10 mouse cellular contexts compared by ENCODE assay signal in the genomic region with DNA sequence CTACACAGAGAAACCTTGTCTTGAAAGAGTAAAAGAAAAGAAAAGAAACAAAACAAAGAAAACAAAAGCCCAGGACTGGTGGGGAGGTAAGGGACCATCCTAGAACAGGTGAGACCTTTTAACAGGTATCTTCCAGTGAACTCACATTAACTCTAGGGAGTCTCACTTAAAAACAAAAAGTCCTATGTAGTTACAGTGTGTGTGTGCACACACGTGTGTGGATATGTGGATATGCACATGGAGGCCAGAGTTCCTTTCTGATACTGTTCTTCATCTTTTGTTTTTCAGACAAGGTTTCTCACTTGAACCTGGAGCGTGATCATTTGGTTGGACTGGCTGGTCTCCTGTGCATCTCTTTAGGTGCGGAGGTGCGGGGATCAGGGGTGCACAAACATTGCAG. TPM values are rescaled to one million over a fixed set of nuclear protein-coding genes. Genes with fewer than 3 reads are reported as not detected.
A peak's percentile ranks its signal among the peaks of the same experiment; 100 is the strongest.
DNase-seq lines count a peak whose midpoint lies in the region; ATAC-seq and TF ChIP-seq lines count a peak whose summit lies in the region.
"Had no signal": no experiment of that assay in that cellular context is flagged by ENCODE, and none has a peak within 500 bp of the region (broad histone marks: within the 10 kb centered on the region; RNA-seq: fewer than 3 reads in every experiment).

No protein-coding gene starts in this region.

- H3K4me1 ChIP-seq in forebrain, embryonic 10.5 days: peaks cover 22% of the 10 kb centered on the region
- peaks cover 17% of the 10 kb centered on the region for H3K4me1 ChIP-seq in forebrain, embryonic 16.5 days (replicated peaks; ENCODE audit: control insufficient read depth, insufficient read depth, low read length)
- peaks cover 11% of the 10 kb centered on the region; the same call in 1 of the 2 replicates for H3K4me1 ChIP-seq in spleen, adult 2 months (ENCODE audit: control insufficient read depth, insufficient read depth, insufficient read length)
- peaks cover 41% of the 10 kb centered on the region for H3K4me1 ChIP-seq in liver, embryonic 12.5 days
- peaks cover 7% of the 10 kb centered on the region for H3K4me1 ChIP-seq in stomach, embryonic 16.5 days (ENCODE audit: control insufficient read depth, insufficient read depth, low read length)

- peaks cover 40% of the 10 kb centered on the region for H3K36me3 ChIP-seq in forebrain, embryonic 10.5 days (replicated peaks)
- no peaks in the 10 kb centered on the region; the same call in 1 of the 2 replicates for H3K36me3 ChIP-seq in forebrain, embryonic 16.5 days (ENCODE audit: control insufficient read depth, insufficient read depth)
- peaks cover 13% of the 10 kb centered on the region for H3K36me3 ChIP-seq in spleen, adult 2 months (ENCODE audit: control insufficient read depth, insufficient read depth, low read length)
- peaks cover 36% of the 10 kb centered on the region for H3K36me3 ChIP-seq in liver, embryonic 12.5 days
- H3K36me3 ChIP-seq in stomach, embryonic 16.5 days (ENCODE audit: control insufficient read depth, insufficient read depth, low read length): 0 out of 2 replicates have a peak, but pooled peaks cover 11% of the 10 kb centered on the region

- 94% methylated on average over 4 of the region's 4 CpGs for WGBS in forebrain, embryonic 10.5 days
- WGBS in forebrain, embryonic 16.5 days: 95% methylated on average over 4 of the region's 4 CpGs
- WGBS in spleen, adult 2 months: 29% methylated on average over 4 of the region's 4 CpGs
- 69% methylated on average over 4 of the region's 4 CpGs for WGBS in liver, embryonic 12.5 days (ENCODE audit: insufficient replicate concordance)
- WGBS in stomach, embryonic 16.5 days: 86% methylated on average over 4 of the region's 4 CpGs

- no peaks in the 10 kb centered on the region for H3K27me3 ChIP-seq in forebrain, embryonic 10.5 days (ENCODE audit: poor library complexity, severe bottlenecking)
- no peaks in the 10 kb centered on the region for H3K27me3 ChIP-seq in forebrain, embryonic 16.5 days (replicated peaks; ENCODE audit: control insufficient read depth, insufficient read depth, low read length)
- no peaks in the 10 kb centered on the region for H3K27me3 ChIP-seq in spleen, adult 2 months (ENCODE audit: control insufficient read depth, insufficient read depth, low read length)
- no peaks in the 10 kb centered on the region for H3K27me3 ChIP-seq in liver, embryonic 12.5 days (replicated peaks)
- no peaks in the 10 kb centered on the region for H3K27me3 ChIP-seq in stomach, embryonic 16.5 days (ENCODE audit: control insufficient read depth, insufficient read depth, low read length)

- peak overlapping the region; percentile 90; the same call in 1 of the 2 replicates for H3K27ac ChIP-seq in forebrain, embryonic 10.5 days
- H3K27ac ChIP-seq in forebrain, embryonic 16.5 days (ENCODE audit: low read length): no peak overlapping the region
- peak overlapping the region; percentile 97 for H3K27ac ChIP-seq in spleen, adult 2 months (ENCODE audit: insufficient read depth, low read length)
- H3K27ac ChIP-seq in liver, embryonic 12.5 days: peak overlapping the region; percentile 89
- H3K27ac ChIP-seq in stomach, embryonic 16.5 days (ENCODE audit: low read length): peak overlapping the region; percentile 90; the same call in 1 of the 2 replicates

- TF ChIP-seq POLR2A in spleen, adult 2 months (IDR thresholded peaks at IDR 0.05; ENCODE audit: low read depth, low read length): no peak

- peaks cover 3% of the 10 kb centered on the region; the same call in 1 of the 2 replicates for H3K9me3 ChIP-seq in forebrain, embryonic 10.5 days
- no peaks in the 10 kb centered on the region for H3K9me3 ChIP-seq in forebrain, embryonic 16.5 days (ENCODE audit: control insufficient read depth, low read length)
- H3K9me3 ChIP-seq in liver, embryonic 12.5 days (replicated peaks): no peaks in the 10 kb centered on the region
- H3K9me3 ChIP-seq in stomach, embryonic 16.5 days (replicated peaks; ENCODE audit: control insufficient read depth, low read length): no peaks in the 10 kb centered on the region

- TF ChIP-seq CTCF in spleen, adult 2 months (IDR thresholded peaks at IDR 0.05; ENCODE audit: extremely low read depth, insufficient read depth, insufficient read length, insufficient replicate concordance): no peak

- peak overlapping the region; percentile 67 for H3K4me3 ChIP-seq in forebrain, embryonic 10.5 days
- H3K4me3 ChIP-seq in forebrain, embryonic 16.5 days (replicated peaks; ENCODE audit: low read length): no peak overlapping the region
- H3K4me3 ChIP-seq in spleen, adult 2 months (ENCODE audit: extremely low read depth, insufficient read depth, insufficient read length): peak overlapping the region; percentile 95; the same call in 1 of the 2 replicates
- peak overlapping the region; percentile 86 for H3K4me3 ChIP-seq in liver, embryonic 12.5 days
- H3K4me3 ChIP-seq in stomach, embryonic 16.5 days (replicated peaks; ENCODE audit: low read length): peak overlapping the region; percentile 89

- no peak for ATAC-seq in forebrain, embryonic 16.5 days
- no peak for ATAC-seq in liver, embryonic 12.5 days
- no peak for ATAC-seq in stomach, embryonic 16.5 days (ENCODE audit: insufficient read depth, low FRiP score)

- DNase-seq in forebrain, embryonic 10.5 days (ENCODE audit: extremely low spot score, low spot score): no peak
- DNase-seq in spleen, adult 2 months (ENCODE audit: low read depth in 1 of 2, low spot score in 2 of 2): no peak
- no peak for DNase-seq in spleen, postnatal 14 days (ENCODE audit: low spot score in 2 of 2)
- DNase-seq in natural killer cell, adult 2 months (ENCODE audit: low spot score in 2 of 2): no peak
- no peak for DNase-seq in urinary bladder, postnatal 14 days (ENCODE audit: low spot score)
- DNase-seq: adrenal gland, adult 2 months; lung, adult 18-20 months had no signal

- no peak overlapping the region for H3K4me2 ChIP-seq in forebrain, embryonic 16.5 days (ENCODE audit: low read length)
- peak overlapping the region; percentile 95 for H3K4me2 ChIP-seq in liver, embryonic 12.5 days
- peak overlapping the region; percentile 83 for H3K4me2 ChIP-seq in stomach, embryonic 16.5 days (ENCODE audit: low read depth, low read length)

- H3K9ac ChIP-seq in forebrain, embryonic 16.5 days (replicated peaks; ENCODE audit: low read depth, low read length): no peak overlapping the region; the same call in 1 of the 2 replicates
- peak overlapping the region; percentile 80 for H3K9ac ChIP-seq in liver, embryonic 12.5 days
- H3K9ac ChIP-seq in stomach, embryonic 16.5 days (ENCODE audit: low read length): peak overlapping the region; percentile 86

RNA-seq across cellular contexts. Expression of a gene that starts 1.4 kb away (rescaled TPM):
- 71.8 and 71.9 TPM in 2 replicates for polyA plus RNA-seq in forebrain, embryonic 10.5 days (2016; fragmentation: Nextera tagmentation; extraction: Ambion mirVana)
- polyA plus RNA-seq in forebrain, embryonic 16.5 days (2015; fragmentation: Nextera tagmentation; extraction: Ambion mirVana): 61.9 and 64.5 TPM in 2 replicates
- 55.6 and 62.8 TPM in 2 replicates for polyA plus RNA-seq in spleen, adult 2 months (2012; rRNA removed)
- 39.6 and 39.7 TPM in 2 replicates for polyA plus RNA-seq in liver, embryonic 12.5 days (2016; fragmentation: Nextera tagmentation; extraction: Ambion mirVana)
- 70.7 and 74.0 TPM in 2 replicates for polyA plus RNA-seq in stomach, embryonic 16.5 days (2015; fragmentation: Nextera tagmentation; extraction: Ambion mirVana)

RNA-seq across cellular contexts. Expression of a gene that starts 12.9 kb away (rescaled TPM):
- polyA plus RNA-seq in forebrain, embryonic 10.5 days (2016; fragmentation: Nextera tagmentation; extraction: Ambion mirVana): 0.55 and 1.00 TPM in 2 replicates
- 0.39 TPM in 1 of 2 replicates, not detected in the other for polyA plus RNA-seq in forebrain, embryonic 16.5 days (2015; fragmentation: Nextera tagmentation; extraction: Ambion mirVana)
- 0.08 and 0.20 TPM in 2 replicates for polyA plus RNA-seq in spleen, adult 2 months (2012; rRNA removed)
- polyA plus RNA-seq in liver, embryonic 12.5 days (2016; fragmentation: Nextera tagmentation; extraction: Ambion mirVana): 0.60 and 0.62 TPM in 2 replicates
- polyA plus RNA-seq in stomach, embryonic 16.5 days (2015; fragmentation: Nextera tagmentation; extraction: Ambion mirVana): 0.17 TPM in 1 of 2 replicates, not detected in the other
- polyA plus RNA-seq: adrenal gland, adult 2 months had no signal

RNA-seq across cellular contexts. Expression of a gene that starts 21.6 kb away (rescaled TPM):
- 0.80 and 0.87 TPM in 2 replicates for polyA plus RNA-seq in forebrain, embryonic 10.5 days (2016; fragmentation: Nextera tagmentation; extraction: Ambion mirVana)
- 0.93 and 1.1 TPM in 2 replicates for polyA plus RNA-seq in forebrain, embryonic 16.5 days (2015; fragmentation: Nextera tagmentation; extraction: Ambion mirVana)
- polyA plus RNA-seq in spleen, adult 2 months (2012; rRNA removed): 6.4 and 8.1 TPM in 2 replicates
- polyA plus RNA-seq in liver, embryonic 12.5 days (2016; fragmentation: Nextera tagmentation; extraction: Ambion mirVana): 5.8 and 6.7 TPM in 2 replicates
- 17.1 and 21.8 TPM in 2 replicates for polyA plus RNA-seq in stomach, embryonic 16.5 days (2015; fragmentation: Nextera tagmentation; extraction: Ambion mirVana)

RNA-seq across cellular contexts. Expression of a gene that starts 21.9 kb away (rescaled TPM):
- polyA plus RNA-seq in forebrain, embryonic 10.5 days (2016; fragmentation: Nextera tagmentation; extraction: Ambion mirVana): 54.4 and 54.7 TPM in 2 replicates
- polyA plus RNA-seq in forebrain, embryonic 16.5 days (2015; fragmentation: Nextera tagmentation; extraction: Ambion mirVana): 52.8 and 56.0 TPM in 2 replicates
- 37.3 and 73.8 TPM in 2 replicates for polyA plus RNA-seq in spleen, adult 2 months (2012; rRNA removed)
- polyA plus RNA-seq in liver, embryonic 12.5 days (2016; fragmentation: Nextera tagmentation; extraction: Ambion mirVana): 55.2 and 56.5 TPM in 2 replicates
- 76.2 and 83.8 TPM in 2 replicates for polyA plus RNA-seq in stomach, embryonic 16.5 days (2015; fragmentation: Nextera tagmentation; extraction: Ambion mirVana)

RNA-seq across cellular contexts. Expression of a gene that starts 31.9 kb away (rescaled TPM):
- polyA plus RNA-seq in forebrain, embryonic 10.5 days (2016; fragmentation: Nextera tagmentation; extraction: Ambion mirVana): 242 and 248 TPM in 2 replicates
- 107 and 115 TPM in 2 replicates for polyA plus RNA-seq in forebrain, embryonic 16.5 days (2015; fragmentation: Nextera tagmentation; extraction: Ambion mirVana)
- polyA plus RNA-seq in spleen, adult 2 months (2012; rRNA removed): 13.7 and 14.0 TPM in 2 replicates
- polyA plus RNA-seq in liver, embryonic 12.5 days (2016; fragmentation: Nextera tagmentation; extraction: Ambion mirVana): 140 and 144 TPM in 2 replicates
- 151 and 155 TPM in 2 replicates for polyA plus RNA-seq in stomach, embryonic 16.5 days (2015; fragmentation: Nextera tagmentation; extraction: Ambion mirVana)
